Mouse (Mus musculus): ENCODE data around the gene Dhx57. TPM values are rescaled to one million over a fixed set of nuclear protein-coding genes. Genes with fewer than 3 reads are reported as not detected.
"Not testable (repeated sequence)": the region's sequence is repeated elsewhere in the genome, so short reads cannot be mapped to it uniquely, and the experiment has no call there.

The Dhx57 gene
- polyA plus RNA-seq, 1 experiment from 2014 or later, result 28.6 TPM

DNA sequence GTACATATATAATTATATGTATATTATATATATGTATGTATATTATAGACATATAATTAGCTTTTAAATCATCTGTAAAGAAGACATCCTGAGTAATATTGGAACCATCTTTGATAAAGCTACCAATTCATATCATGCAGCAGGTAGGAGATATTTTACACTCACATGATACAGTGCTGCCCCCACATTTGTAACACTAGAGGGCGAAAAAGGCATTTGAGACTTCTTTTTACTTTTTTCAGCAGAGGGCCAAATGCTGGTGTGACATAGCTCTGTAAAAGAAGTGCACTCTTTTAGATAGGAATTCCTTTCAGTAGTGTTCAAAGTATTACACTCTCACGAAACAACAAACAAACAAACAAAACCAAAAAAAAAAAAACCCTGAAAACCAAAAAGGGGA lies 872 bp upstream of the Dhx57 start:
- Histone ChIP-seq H3K36me3 (ENCODE audit: poor library complexity, severe bottlenecking) (no peaks in the 10 kb centered on the region), H3K9ac (no peak overlapping the region), H3K9me3 (replicated peaks) (no peaks in the 10 kb centered on the region), H3K27me3 (no peaks in the 10 kb centered on the region), H3K4me2 (no peak overlapping the region), H3K4me1 (peaks cover 15% of the 10 kb centered on the region), H3K4me3 (no peak overlapping the region), H3K27ac (no peak overlapping the region)
- peak; percentile 25; the same call in 1 of the 2 replicates for ATAC-seq
- WGBS, result 18% methylated on average over 2 of the region's 2 CpGs

- Histone ChIP-seq H3K9ac (peak overlapping the region; percentile 95), H3K27me3 (no peaks in the 10 kb centered on the region), H3K36me3 (ENCODE audit: poor library complexity, severe bottlenecking) (no peaks in the 10 kb centered on the region), H3K27ac (peak overlapping the region; percentile 91), H3K4me1 (peaks cover 15% of the 10 kb centered on the region), H3K9me3 (replicated peaks) (no peaks in the 10 kb centered on the region), H3K4me2 (peak overlapping the region; percentile 70), H3K4me3 (peak overlapping the region; percentile 89)
- WGBS, result 1% methylated on average over 29 of the region's 30 CpGs
- no peak for ATAC-seq
Measured at GRCm38 (mm10) chr17:80289280-80290073, 799 bp downstream of the Dhx57 start.

GRCm38 (mm10) chr17:80288012-80288411 lies 2.3 kb downstream of the Dhx57 start:
- ATAC-seq, result no peak
- Histone ChIP-seq H3K4me2 (peak overlapping the region; percentile 70; the same call in 1 of the 2 replicates), H3K4me3 (no peak overlapping the region; the same call in 1 of the 2 replicates), H3K4me1 (peaks cover 15% of the 10 kb centered on the region), H3K9ac (no peak overlapping the region), H3K27me3 (no peaks in the 10 kb centered on the region), H3K36me3 (ENCODE audit: poor library complexity, severe bottlenecking) (no peaks in the 10 kb centered on the region), H3K9me3 (replicated peaks) (no peaks in the 10 kb centered on the region), H3K27ac (no peak overlapping the region)
- 83% methylated on average over 6 of the region's 6 CpGs for WGBS

- Histone ChIP-seq H3K27ac (no peak overlapping the region), H3K4me2 (no peak overlapping the region), H3K4me1 (peaks cover 15% of the 10 kb centered on the region), H3K4me3 (no peak overlapping the region), H3K9ac (no peak overlapping the region), H3K27me3 (no peaks in the 10 kb centered on the region), H3K9me3 (replicated peaks) (no peaks in the 10 kb centered on the region), H3K36me3 (ENCODE audit: poor library complexity, severe bottlenecking) (peaks cover 16% of the 10 kb centered on the region)
- no peak for ATAC-seq
- WGBS, result 85% methylated on average over 4 of the region's 4 CpGs
Measured at GRCm38 (mm10) chr17:80284446-80284845, 5.8 kb downstream of the Dhx57 start.

GRCm38 (mm10) chr17:80279340-80280070 lies 10.8 kb downstream of the Dhx57 start:
- ATAC-seq, result no peak
- no peaks in the 10 kb centered on the region for H3K27me3 ChIP-seq
- H3K36me3 ChIP-seq (ENCODE audit: poor library complexity, severe bottlenecking), result peaks cover 63% of the 10 kb centered on the region

DNA sequence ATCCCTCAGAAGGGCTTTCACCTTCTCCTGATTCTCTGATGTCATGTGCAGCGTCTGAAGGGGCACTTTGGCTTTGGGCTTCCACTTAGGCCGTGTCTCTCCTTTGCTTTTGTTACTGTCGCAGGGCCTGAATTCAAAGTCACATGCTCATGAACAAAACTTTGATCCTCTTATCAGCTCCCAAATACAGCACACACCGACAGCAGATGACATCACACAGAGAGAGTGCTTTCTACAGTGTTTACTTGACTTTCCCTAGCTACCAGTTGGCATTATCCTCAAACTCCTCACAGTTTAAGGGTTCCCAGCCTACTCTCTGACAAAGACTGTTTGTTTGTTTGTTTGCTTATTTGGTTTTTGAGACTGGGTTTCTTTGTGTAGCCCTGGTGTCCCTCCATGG lies 12.0 kb downstream of the Dhx57 start:
- 92% methylated on average over 4 of the region's 4 CpGs for WGBS
- H3K9ac ChIP-seq, result no peak overlapping the region
- no peak overlapping the region for H3K4me2 ChIP-seq
- H3K9me3 ChIP-seq (replicated peaks), result no peaks in the 10 kb centered on the region
- ATAC-seq, result no peak
- no peak overlapping the region for H3K27ac ChIP-seq
- H3K27me3 ChIP-seq, result no peaks in the 10 kb centered on the region
- no peak overlapping the region for H3K4me3 ChIP-seq
- no peaks in the 10 kb centered on the region for H3K4me1 ChIP-seq
- H3K36me3 ChIP-seq (ENCODE audit: poor library complexity, severe bottlenecking), result peaks cover 75% of the 10 kb centered on the region

More at GRCm38 (mm10) chr17:80279340-80280070, 10.8 kb downstream of the Dhx57 start:
- 95% methylated on average over 8 of the region's 8 CpGs for WGBS
- no peak overlapping the region for H3K4me3 ChIP-seq
- no peaks in the 10 kb centered on the region for H3K9me3 ChIP-seq (replicated peaks)
- H3K4me1 ChIP-seq, result no peaks in the 10 kb centered on the region
- no peak overlapping the region for H3K9ac ChIP-seq
- no peak overlapping the region for H3K27ac ChIP-seq
- H3K4me2 ChIP-seq, result no peak overlapping the region

- ATAC-seq; H3K4me1 ChIP-seq; H3K27ac ChIP-seq; H3K27me3 ChIP-seq; H3K9me3 ChIP-seq (replicated peaks); H3K4me3 ChIP-seq; H3K9ac ChIP-seq; H3K4me2 ChIP-seq: not testable (repeated sequence)
- 94% methylated on average over 7 of the region's 7 CpGs for WGBS
- peaks cover 92% of the 10 kb centered on the region for H3K36me3 ChIP-seq (ENCODE audit: poor library complexity, severe bottlenecking)
Measured at GRCm38 (mm10) chr17:80270622-80271021, 19.7 kb downstream of the Dhx57 start.

GRCm38 (mm10) chr17:80268151-80268550 lies 22.1 kb downstream of the Dhx57 start:
- WGBS, result 93% methylated on average over 3 of the region's 3 CpGs
- no peak overlapping the region for H3K4me3 ChIP-seq
- no peak for ATAC-seq
- H3K9ac ChIP-seq, result no peak overlapping the region
- H3K27ac ChIP-seq, result no peak overlapping the region
- no peaks in the 10 kb centered on the region for H3K9me3 ChIP-seq (replicated peaks)
- no peak overlapping the region for H3K4me2 ChIP-seq
- H3K36me3 ChIP-seq (ENCODE audit: poor library complexity, severe bottlenecking), result peaks cover 92% of the 10 kb centered on the region
- no peaks in the 10 kb centered on the region for H3K4me1 ChIP-seq
- no peaks in the 10 kb centered on the region for H3K27me3 ChIP-seq

GRCm38 (mm10) chr17:80267065-80267464 lies 23.2 kb downstream of the Dhx57 start:
- Histone ChIP-seq H3K27me3 (no peaks in the 10 kb centered on the region), H3K4me1 (no peaks in the 10 kb centered on the region), H3K27ac (no peak overlapping the region), H3K9me3 (replicated peaks) (no peaks in the 10 kb centered on the region), H3K4me3 (no peak overlapping the region), H3K4me2 (no peak overlapping the region), H3K9ac (no peak overlapping the region), H3K36me3 (ENCODE audit: poor library complexity, severe bottlenecking) (peaks cover 92% of the 10 kb centered on the region)
- no peak for ATAC-seq
- WGBS, result 95% methylated on average over 4 of the region's 4 CpGs

DNA sequence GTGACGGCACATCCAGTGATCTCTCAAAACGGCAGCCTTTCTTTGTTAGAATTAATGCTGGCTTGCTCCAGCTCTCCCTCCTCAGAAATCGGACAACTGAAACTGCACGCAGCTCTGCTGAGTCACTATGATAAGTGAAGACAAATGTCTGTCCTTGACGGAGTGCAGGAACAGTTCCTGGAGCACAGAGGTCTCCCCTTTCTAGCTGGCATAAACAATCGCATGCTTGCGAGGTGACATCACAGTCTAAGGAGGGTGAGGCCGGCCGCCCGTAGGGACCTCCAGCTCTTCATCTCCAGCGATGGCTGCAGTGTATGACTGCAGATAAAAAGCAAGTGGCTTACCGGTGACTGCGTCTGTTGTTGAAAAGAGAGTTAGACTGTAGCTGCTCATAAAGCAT lies 35.1 kb downstream of the Dhx57 start:
- no peak overlapping the region for H3K4me3 ChIP-seq
- 54% methylated on average over 13 of the region's 13 CpGs for WGBS
- no peaks in the 10 kb centered on the region for H3K4me1 ChIP-seq
- H3K9ac ChIP-seq, result no peak overlapping the region
- H3K27ac ChIP-seq, result no peak overlapping the region
- H3K4me2 ChIP-seq, result no peak overlapping the region
- no peaks in the 10 kb centered on the region for H3K27me3 ChIP-seq
- no peaks in the 10 kb centered on the region for H3K9me3 ChIP-seq (replicated peaks)
- ATAC-seq, result peak; percentile 38; the same call in 1 of the 2 replicates
- H3K36me3 ChIP-seq (ENCODE audit: poor library complexity, severe bottlenecking), result peaks cover 97% of the 10 kb centered on the region

DNA sequence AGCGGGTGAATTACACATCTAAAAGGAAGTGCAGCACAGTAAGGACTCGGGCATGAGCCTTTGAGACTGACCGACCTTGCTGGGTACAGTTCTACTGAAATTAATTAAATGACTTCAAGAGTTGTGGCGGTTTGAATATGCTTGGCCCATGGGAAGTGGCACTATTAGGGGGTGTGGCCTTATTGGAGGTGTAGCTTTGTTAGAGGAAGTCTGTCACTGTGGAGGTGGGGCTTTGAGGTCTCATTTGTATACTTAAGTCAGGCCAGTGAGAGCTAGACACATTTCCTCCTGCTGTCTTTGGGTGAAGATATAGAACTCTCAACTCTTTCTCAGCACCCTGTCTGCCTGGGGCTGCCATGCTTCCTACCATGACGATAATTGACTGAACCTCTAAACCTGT lies 35.9 kb downstream of the Dhx57 start:
- Histone ChIP-seq H3K9ac (no peak overlapping the region), H3K4me3 (no peak overlapping the region), H3K27me3 (no peaks in the 10 kb centered on the region), H3K4me2 (no peak overlapping the region), H3K4me1 (no peaks in the 10 kb centered on the region), H3K9me3 (replicated peaks) (no peaks in the 10 kb centered on the region), H3K27ac (no peak overlapping the region), H3K36me3 (ENCODE audit: poor library complexity, severe bottlenecking) (peaks cover 97% of the 10 kb centered on the region)
- no peak for ATAC-seq
- 95% methylated on average over 5 of the region's 5 CpGs for WGBS

DNA sequence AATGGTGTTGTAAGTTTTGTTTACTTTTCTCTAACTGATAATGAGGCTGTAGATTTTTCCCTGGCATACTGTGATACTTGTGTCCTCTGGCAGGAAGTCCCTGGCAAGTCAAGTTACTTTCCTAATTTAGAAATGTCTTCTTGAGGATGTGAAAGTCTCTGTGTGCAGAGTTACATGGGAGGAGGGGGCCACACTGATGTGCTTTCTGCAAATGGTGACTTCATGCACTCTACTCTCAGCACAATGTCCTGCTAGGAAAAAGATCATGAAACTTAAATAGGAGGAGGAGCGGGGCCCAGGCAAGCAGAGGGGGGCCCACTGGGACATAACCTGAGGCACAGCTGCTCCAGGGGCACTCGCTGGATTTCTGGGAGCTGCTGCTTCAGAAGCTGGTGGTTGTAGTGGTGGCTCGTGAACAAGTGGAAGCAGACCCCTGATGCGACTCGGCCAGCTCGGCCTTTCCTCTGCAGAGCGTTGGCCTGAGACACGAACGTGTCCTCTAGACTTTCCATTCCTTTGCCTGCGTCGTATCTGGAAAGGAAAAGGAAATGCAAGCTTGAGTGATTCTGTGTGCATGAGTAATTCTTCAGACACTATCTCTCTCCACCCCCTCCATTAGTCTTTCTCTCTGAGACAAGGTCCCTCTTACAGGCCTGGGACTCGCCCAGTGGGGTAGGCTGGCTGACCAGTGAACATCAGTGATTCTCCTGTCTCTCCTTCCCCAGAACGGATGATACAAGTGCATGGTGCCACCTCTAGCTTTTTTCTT lies 37.3 kb downstream of the Dhx57 start:
- Histone ChIP-seq H3K4me2 (no peak overlapping the region), H3K4me1 (no peaks in the 10 kb centered on the region), H3K27ac (no peak overlapping the region), H3K27me3 (no peaks in the 10 kb centered on the region), H3K4me3 (no peak overlapping the region), H3K9ac (no peak overlapping the region), H3K36me3 (ENCODE audit: poor library complexity, severe bottlenecking) (peaks cover 97% of the 10 kb centered on the region), H3K9me3 (replicated peaks) (no peaks in the 10 kb centered on the region)
- ATAC-seq, result no peak
- WGBS, result 85% methylated on average over 13 of the region's 13 CpGs

Data from forebrain, embryonic 13.5 days (tissue).